Mouse (Mus musculus) spleen, postnatal 36 days (tissue): ENCODE measurements at regions not wholly inside any gene's neighbourhood (a gene's known extent, or its start where the extent isn't known, plus 50 kb on each side); places are given as distances from the start of the nearest gene placed in this dataset.

Source experiments
- DNase-seq, 2 experiments: peaks; one replicate each; pipeline ENCODE4 v3.0.0; 2022; ENCODE audit warnings: low spot score in 2 of 2, mixed read lengths in 1 of 2

DNA sequence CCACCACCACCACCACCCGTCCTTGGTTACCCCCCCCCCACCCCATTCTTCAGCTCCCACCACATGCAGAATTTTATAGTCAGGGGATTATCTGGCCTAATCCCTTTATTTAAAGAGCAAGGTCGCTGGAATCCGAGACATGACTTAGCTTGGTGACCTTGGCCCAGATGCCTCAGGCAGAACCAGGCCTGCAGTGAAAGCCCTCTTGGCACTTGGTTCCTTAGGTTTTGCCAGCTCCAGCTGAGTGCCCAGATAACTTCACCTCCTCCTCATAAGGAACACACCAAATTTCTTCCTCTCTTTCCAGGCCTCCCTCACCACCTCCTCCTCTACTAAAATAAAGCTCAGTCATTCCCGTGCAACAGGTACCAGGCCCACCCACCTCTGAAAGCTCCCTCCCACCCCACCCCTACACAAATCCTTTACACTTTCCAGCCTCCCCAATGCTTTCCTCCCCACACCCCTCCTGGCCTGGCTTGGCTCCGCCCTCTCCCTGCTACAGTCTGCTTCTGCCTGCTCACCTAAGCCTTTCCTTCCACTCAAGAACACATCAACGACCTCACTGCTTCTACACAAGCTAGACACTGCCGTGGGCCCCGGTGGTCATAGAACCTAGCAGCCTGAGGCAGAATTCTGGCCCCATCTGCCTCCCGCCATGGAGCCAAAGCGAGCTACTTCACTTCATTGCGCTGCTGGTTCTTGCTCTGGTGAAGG, 131.5 kb upstream of the Zfp703 start:
- DNase-seq = no peak

DNA sequence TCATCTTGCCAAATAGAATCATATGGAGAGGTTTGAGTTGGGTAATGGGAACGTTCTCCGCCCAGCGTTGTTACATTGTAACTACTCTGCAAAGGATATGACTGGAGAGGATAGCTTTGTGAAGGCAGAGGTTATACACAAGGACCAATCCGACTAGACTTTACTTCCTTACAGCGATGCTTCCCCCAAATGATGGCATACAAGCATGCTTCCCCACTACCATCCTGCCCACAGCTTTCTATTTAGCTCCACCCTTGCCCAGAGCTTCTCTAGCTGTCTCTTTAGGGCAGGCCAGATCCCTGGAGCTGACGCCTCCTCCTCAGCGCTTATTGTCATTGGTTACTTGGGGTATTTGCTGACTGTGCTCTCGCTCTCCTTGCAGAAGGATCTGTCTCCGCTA, 130.1 kb upstream of the Zfp703 start:
- no peak for DNase-seq

DNA sequence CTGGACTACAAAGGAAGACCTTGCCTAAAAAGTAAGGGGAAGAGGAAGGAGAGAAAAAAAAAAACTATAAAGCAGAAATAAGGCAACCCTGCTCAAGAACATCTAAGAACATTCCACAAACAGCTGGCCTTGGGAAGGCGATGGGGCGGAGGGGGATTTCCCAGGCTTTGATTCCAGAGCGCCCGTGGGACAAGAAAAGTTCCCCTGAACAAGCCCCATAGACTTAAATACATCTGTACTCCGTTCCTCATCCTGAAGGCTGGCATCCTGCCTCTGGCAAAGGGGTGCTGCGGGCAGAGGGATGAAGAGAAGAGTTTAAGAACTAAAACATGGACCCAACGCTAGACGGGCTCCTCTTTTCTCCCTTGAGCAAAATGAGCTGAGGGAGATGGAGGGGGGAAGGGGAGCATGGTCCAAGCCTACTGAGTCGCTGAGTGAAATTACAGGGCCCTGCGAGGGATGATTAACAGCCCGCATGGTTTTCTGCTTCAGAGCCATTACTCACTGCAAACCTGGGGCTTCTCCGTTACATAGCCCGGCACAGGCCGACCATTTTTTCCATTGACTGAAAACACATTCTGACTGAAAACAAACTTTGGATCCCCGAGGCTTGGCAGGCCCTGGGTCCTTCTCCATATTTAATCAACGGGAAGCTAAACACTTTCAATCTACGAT, 128.9 kb upstream of the Zfp703 start:
- DNase-seq = no peak

DNA sequence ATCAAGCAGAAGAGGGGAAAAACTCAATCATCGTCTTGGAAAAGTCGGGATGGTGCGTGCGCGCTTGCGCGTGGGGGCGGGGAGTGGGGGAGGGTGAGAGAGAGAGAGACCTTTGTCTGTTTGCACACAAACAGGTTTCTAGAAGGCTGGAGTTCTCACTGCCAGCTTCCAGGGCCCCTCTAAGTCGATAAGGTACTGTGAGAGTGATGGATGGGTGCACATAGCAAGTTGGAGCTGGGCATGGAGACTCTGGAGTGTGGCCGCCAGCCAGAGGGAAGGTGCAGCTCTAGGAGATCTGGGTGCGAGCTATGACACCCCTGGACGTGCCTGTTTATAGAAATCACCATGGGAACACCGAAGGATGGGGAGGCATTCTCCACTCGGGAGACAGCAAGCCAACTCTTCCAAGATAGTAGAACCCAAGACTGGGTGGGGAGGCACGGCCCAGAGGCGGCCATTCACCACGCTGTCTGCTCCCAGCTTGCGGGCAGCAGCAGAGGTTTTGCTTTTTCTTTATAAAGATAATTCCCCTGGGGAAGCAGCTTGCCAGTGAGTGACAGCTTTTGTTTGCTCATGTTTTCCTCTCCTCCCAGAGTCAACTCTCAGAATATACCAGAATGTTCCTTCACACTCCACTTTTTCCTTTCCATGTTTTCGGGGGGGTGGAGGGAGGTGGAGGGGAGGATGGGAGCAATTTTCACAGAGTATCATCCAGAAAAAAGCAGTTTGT, 128.0 kb upstream of the Zfp703 start:
- DNase-seq = no peak

DNA sequence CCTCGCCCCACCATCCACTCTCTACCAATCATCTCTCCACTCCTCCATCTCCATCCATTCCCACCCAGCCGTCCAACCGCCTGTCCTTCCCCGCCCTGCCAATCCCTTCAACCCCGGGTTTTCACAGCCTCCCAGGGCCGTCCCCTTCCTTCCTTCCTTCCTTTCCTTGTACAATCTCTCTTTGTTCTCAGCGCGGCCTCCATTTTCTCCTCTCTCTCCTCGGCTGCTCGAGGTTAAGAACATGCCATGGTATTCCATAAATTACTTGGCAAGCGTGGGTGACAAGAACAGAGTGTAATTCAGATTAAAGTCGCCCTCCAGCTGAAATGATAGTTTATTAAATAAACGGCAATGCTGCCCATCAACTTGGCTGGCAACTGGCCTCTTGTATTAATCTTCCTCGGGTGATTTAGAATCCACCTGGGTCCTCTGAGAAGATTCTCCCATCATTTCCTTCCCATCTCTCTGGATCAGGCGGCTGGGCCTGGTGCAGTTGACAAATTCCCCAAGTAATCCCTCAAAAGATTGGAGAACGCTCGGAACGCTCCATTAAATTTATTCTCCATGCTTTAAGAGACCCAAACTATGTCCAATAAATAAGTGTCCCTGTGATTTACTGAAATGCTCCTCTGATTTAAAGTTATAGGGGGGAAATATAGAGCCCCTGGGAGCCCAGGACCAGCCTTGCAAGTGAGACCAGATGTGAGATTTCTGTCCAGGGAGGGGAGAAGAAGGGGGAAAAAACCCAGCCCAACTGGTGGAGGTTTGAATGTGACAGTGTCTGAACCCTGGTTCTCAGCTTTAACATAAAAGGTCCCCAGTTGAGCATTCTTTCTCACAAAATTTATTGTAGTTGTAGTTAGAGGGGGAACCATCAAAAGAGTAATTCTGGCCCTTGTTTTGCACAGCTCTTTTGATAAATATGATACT, 125.0 kb upstream of the Zfp703 start:
- no peak for DNase-seq

DNA sequence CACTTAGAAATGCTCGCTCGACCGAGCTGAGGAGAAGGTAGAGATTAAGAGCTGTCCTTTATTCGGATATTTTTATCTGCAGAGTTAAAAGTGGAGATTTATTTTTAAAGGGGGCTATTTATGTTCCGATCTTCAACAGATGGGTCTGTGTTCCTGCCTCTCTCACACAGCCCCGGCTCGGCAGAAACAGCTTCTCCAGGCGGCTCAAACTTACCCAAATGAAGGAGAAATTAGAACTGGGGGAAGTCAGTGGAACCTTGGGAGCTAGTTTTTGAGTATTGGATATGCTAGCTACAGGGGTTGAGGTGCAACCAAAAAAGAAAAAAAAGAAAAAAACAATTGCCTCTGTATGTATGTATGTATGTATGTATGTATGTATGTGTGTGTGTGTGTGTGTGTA, 124.2 kb upstream of the Zfp703 start:
- no peak for DNase-seq

DNA sequence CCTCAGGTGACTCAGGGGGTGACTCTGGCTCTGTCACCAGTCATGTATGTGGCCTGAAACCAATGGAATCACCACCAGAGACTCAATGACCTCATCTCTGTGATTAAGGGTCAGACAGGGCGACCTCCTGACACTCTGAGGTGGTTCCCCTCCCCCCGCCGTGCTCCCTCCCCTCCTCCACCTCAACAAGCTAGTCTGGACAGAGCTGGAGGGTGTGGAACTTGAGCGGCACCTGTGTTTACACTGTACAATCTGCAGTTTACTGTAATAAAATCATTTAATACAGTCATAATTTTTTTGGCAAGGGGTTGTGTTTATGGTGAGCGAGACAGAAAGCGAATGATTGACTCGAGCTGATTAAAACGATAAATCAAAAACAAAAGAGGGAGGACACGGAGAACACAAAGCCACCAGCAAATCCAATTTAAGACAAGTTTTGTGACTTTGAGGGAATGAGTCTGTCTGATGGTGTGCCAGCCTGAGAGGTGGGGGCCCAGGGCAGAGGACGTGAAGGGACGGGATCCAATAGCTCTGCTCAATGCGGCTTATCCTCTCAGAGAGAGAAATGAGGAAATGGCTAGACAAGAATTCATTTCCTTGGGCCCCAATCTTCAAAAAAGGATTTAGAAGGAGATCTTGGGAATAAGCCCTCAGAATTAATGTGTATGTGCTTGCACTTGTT, 122.4 kb upstream of the Zfp703 start:
- no peak for DNase-seq

DNA sequence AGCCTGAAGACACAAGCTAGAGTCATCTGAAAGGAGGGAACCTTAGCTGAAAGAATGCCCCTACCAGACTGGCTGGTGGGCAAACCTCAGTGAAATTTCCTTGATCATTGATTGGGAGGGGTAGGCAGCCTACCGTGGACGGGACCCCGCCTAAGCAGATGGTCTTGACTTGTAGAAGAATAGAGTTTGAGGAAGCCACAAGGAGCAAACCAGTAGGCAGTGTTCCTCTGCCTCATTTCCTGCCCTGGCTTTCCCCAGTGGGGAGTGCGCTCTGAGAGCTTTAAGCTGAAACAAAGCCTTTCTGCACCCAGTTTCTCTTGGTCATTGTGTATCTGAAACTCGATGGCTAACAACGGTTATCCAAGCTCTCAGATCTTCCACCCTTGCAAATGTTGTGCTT, 121.9 kb upstream of the Zfp703 start:
- DNase-seq = no peak

DNA sequence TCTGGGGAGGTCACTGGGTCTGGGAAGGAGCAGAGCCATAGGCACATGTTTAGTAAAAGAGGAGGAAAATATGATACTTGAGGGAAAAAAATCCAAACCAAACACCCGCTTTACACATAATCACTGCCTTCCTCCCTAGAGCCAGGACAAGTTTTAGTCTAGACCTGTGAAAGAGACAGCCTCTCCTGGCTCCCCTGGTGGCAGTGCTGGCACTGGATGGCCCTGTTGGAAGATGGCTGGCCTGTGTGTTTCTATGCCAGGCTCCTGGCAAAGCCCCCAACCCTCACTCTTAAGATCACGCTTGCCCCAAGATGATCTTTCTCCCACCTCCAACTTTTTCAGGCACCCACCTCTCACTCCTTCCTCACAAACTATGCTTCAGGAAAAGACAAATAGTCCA, 112.6 kb upstream of the Zfp703 start:
- no peak for DNase-seq

DNA sequence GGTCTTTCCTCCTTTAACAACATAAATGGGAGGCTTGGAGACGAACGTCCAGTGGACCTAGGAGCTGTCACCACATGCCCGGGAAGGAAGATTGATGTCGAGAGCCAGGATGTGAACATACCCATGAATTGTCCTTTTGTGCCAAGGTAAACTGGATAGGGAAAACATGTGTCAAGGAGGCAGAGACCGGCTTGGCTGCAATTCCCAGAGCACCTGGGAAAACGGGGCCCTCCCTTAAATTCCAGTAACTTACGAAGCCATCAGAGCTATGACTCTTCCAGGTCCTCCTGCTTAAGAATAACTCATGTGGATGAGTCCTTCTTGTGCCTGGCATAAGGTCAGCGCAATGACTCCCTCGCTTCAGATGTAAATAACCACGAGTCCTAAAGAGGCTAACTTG, 112.2 kb upstream of the Zfp703 start:
- DNase-seq = no peak

DNA sequence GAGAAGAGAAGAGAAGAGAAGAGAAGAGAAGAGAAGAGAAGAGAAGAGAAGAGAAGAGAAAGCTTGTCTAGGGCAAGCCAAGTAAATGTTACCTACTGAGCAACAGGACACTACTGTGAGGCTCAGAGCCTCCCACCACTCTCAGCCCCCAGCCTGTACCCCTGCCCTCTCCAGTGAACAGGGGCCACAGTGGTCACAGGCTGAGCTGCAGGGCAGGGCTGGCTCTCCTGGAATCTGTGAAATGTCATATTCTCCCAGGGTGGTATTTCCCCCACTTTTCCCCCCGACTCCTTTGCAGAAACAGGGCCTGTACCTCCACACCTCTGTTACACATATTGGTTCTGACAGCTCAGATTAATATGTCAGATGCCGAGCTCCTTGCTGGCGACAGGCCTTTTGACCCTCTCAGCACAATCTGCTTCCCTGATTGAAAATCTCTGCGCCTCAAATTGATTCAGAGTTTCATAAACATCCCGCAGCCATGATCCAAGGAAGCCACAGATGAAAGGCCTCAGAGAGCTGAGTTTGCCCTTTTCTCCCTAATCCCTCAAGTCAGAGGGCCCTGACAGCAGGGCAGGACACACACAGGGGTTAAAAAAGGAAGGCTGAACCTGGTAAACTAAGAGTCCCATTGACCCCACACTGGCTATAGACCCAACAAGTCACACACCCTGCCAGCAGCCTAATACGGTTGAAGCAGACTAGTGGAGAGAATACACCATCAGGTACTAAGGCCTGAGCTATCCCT, 108.8 kb upstream of the Zfp703 start:
- no peak for DNase-seq

DNA sequence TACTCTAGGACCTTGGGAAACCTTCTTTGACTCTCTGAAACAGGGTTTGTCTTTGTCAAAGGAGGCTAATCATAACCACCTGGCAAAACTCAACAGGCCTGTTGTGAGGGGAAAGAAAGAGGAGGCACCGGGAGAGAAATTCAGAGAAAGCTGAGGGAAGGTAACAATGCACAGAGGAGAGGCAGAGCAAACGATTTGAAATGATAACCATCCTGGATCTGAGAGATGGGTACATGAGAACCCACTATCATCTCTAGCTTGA, 108.3 kb upstream of the Zfp703 start:
- DNase-seq = no peak

DNA sequence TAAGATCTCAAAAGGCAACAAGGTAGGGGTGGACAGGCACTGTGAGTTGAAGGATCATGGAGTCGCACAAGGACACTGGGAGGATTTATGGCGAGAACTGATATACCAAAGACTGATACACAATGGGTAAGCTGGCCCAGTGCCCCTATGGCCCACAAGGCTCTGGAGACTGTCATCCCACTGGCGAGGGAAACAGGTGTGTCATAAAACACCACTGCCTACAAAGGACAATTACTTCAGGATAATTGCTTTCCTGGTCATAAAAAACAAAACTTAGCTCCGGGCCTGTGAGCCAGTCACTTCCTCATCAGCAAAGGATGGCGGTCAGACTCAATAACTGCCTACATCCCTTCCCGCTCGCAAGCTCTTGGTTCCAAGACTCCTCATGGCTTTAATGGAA, 105.3 kb upstream of the Zfp703 start:
- DNase-seq = no peak

DNA sequence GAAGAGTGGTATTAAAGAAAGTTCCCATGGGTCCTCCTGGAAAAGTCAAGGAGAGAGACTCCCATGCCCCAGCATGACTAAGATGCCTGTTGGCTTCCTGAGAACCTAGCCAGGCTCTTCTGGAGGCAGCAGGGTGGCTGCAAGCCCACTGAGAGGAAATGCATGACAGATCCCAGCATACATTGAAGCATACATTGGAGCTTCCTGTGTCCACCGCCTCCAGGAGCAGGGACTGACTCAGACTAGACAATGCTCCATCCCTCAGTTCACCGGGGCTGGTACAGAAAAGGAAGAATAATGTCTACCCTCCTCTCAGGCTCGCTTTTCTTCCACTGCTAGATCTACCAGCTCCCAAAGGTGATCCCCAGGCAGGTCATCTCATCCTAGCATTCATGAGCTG, 104.7 kb upstream of the Zfp703 start:
- no peak for DNase-seq

DNA sequence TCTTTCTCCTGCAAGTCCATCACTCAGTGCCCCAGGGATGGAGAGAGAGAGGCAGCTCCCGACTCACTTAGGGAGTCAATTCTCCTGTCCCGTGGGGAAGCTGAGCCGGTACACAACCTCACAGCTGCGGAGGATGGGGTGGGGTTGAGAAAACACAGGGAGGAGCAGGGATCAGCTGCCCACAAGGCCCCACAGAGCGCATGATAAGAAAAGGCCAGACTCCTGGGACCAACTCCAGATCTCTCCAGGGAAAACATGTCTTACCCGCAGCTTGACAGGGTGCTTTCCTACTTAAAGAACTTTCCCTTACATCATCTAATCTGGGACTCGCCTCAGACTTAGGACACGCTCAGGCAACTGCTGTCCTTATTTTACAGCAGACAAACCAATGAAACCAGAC, 104.3 kb upstream of the Zfp703 start:
- no peak for DNase-seq

DNA sequence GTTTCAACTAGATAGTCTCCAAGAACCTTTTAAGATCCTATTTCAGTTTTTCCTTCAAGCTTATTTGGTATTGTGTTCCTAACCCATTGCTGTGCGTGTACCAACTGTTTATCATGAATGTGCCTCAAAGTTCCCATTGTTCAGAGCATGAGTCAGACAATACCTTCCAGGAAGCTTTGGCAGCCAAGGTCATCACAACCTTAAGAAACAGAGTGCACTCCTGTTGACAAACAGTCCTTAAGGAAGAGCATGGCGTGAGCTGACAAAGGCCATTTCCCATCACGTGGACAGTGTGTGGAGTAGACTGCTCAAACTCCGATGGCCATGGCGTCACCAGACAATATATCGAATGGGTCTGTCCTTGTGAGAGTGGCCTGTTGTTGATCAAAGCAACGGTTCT, 96.9 kb upstream of the Zfp703 start:
- no peak for DNase-seq

DNA sequence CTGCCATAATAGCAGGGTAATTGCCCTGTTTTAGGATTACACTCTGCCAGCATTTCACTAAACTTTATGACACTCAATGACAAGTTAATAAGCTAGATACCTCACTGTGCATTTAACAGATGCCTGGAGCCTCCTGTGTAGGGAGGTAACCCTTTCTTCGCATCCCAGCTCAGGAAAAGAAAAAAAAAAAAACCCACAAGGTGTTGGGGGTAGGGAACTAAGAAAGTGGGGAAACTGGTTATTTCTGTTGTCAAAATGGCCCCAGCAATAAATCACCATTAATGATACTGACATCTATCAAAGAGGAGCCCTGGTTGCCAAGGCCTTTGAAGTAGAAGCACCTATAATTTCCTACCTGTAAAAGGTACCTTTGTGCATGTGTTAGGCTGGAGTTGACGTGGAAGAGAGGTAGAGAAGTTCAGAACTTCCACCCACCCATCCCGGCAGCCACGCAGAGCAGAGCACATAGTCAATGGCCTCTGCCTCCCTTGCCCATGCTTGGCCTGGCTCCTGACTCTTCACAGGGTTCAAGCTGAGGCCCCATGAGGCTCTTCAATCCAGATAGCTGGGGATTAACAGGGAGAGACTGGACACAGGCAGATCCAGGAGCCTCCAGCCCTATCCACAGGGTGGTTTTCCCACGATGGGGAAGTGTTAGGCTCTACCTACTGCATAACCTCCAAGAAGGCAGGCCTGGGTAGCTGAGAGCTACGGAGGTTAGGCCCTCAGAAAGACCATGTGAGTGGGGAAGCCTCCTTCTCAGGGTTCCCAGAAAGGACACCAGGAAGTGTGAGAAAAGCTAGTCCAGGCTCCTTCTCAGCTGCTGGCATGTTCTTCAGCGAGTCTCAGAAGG, 95.6 kb upstream of the Zfp703 start:
- no peak for DNase-seq

DNA sequence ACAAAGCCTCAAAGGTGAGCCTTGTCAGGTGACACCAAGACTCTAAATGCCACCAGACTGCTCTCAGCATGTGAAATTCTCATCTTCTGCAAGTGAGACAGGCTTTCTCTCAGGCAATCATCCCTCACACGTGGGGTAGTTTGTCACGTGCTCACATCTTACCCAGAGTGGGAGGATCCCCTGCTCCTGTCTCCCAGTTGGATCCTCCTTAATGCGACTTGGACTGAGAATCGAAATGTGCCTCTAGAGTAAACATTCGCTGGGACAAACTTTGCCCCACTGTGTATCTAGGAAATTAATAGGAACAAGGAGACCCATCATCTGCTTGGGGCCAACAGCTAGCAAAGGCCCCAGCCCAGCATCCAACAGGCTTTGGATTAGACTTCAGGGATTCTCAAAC, 94.5 kb upstream of the Zfp703 start:
- no peak for DNase-seq

DNA sequence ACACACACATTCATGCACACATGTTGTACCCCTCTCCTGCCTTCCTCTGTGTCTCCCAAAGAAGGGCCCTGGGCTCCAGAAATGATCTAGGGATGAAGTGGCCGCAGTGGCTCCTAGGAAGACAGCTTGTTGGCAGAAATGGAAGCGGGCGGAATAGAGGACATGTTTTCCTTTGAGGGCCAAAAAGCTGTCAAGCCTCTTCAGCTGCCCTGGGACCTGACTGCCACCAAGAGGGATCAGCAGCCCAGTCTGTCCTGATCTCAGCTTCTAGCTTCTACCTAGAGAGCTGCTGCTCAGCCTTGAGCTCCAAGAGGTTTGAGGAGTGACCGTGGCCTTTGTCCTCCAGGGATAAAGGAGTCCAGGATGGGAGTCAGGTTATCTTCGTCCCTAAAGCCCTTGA, 93.8 kb upstream of the Zfp703 start:
- DNase-seq = no peak

DNA sequence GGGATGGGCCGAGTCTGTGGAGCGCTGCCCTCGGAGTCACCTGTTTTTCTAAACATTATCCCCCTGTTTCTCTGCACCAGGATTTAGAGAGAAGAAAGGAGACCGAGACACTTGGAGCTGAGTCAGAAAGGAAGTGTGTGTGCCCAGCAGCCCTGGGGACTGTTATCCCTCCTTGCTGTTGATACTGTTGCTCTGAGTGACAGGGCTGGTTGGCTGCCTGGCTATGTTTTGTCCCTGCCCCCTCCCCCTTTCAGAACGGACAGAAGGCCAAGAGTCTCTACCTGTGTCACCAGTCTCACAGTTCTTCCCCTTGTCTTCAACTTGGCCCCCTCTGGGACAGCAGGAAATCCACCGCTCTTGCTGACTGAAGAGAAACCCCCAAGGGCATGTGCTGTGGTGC, 93.4 kb upstream of the Zfp703 start:
- DNase-seq = no peak
